Mouse (Mus musculus) T-helper 1 cell (primary cell): ENCODE measurements around the gene Jak2.

ENCODE experiments used
- in situ Hi-C: fragments of 300-600 bp; cut with MboI, MseI; formaldehyde crosslinking; loops from one replicate; pipeline ENCODE4 v1.15.1; 2025; ENCODE audit warnings: high pct_unique_total_duplicates

Gene Jak2

GRCm38 (mm10) chr19:29361468-29362130 is 110.0 kb downstream of the Jak2 start:
- in situ Hi-C loops, result loop anchor here (10.0 kb wide), 1 partner anchor 93 kb away; no protein-coding TSS in a partner anchor

GRCm38 (mm10) chr19:29362173-29362930 is 110.7 kb downstream of the Jak2 start:
- in situ Hi-C loops, result loop anchor here (10.0 kb wide), 1 partner anchor 92 kb away; no protein-coding TSS in a partner anchor
